Mouse (Mus musculus): ENCODE data around the gene Lca5.

Gene Lca5

GRCm38 (mm10) chr9:83391996-83392395 is 48.9 kb downstream of the Lca5 start:
- in situ Hi-C loops (cut with MboI, MseI), result no loop called here

GRCm38 (mm10) chr9:83389570-83389969 is 51.4 kb downstream of the Lca5 start:
- in situ Hi-C loops (cut with MboI, MseI), result no loop called here

- in situ Hi-C loops (cut with MboI, MseI), result no loop called here
Observed at GRCm38 (mm10) chr9:83386264-83386855, 54.6 kb downstream of the Lca5 start.

- in situ Hi-C loops (cut with MboI, MseI), result no loop called here
Observed at GRCm38 (mm10) chr9:83385301-83385700, 55.6 kb downstream of the Lca5 start.

- in situ Hi-C loops (cut with MboI, MseI), result no loop called here
Observed at GRCm38 (mm10) chr9:83383235-83383634, 57.7 kb downstream of the Lca5 start.

GRCm38 (mm10) chr9:83382775-83383174 is 58.2 kb downstream of the Lca5 start:
- in situ Hi-C loops (cut with MboI, MseI), result no loop called here

- in situ Hi-C loops (cut with MboI, MseI), result no loop called here
Observed at GRCm38 (mm10) chr9:83381317-83381716, 59.6 kb downstream of the Lca5 start.

GRCm38 (mm10) chr9:83379661-83380060 is 61.3 kb downstream of the Lca5 start:
- in situ Hi-C loops (cut with MboI, MseI), result loop anchor here (5.0 kb wide), 1 partner anchor 228 kb away; no protein-coding TSS in a partner anchor

GRCm38 (mm10) chr9:83377132-83377531 is 63.8 kb downstream of the Lca5 start:
- in situ Hi-C loops (cut with MboI, MseI), result loop anchor here (5.0 kb wide), 1 partner anchor 230 kb away; no protein-coding TSS in a partner anchor

GRCm38 (mm10) chr9:83375522-83376176 is 65.3 kb downstream of the Lca5 start:
- in situ Hi-C loops (cut with MboI, MseI), result loop anchor here (5.0 kb wide), 1 partner anchor 232 kb away; no protein-coding TSS in a partner anchor

- in situ Hi-C loops (cut with MboI, MseI), result loop anchor here (5.0 kb wide), 1 partner anchor 79 kb away; no protein-coding TSS in a partner anchor
Observed at GRCm38 (mm10) chr9:83370907-83371306, 70.0 kb downstream of the Lca5 start.

- in situ Hi-C loops (cut with MboI, MseI), result no loop called here
Observed at GRCm38 (mm10) chr9:83368234-83368633, 72.7 kb downstream of the Lca5 start.

GRCm38 (mm10) chr9:83355802-83356201 is 85.1 kb downstream of the Lca5 start:
- in situ Hi-C loops (cut with MboI, MseI), result no loop called here

- in situ Hi-C loops (cut with MboI, MseI), result no loop called here
Observed at GRCm38 (mm10) chr9:83353316-83353715, 87.6 kb downstream of the Lca5 start.

- in situ Hi-C loops (cut with MboI, MseI), result no loop called here
Observed at GRCm38 (mm10) chr9:83351171-83351570, 89.8 kb downstream of the Lca5 start.

GRCm38 (mm10) chr9:83350613-83351012 is 90.3 kb downstream of the Lca5 start:
- in situ Hi-C loops (cut with MboI, MseI), result no loop called here

GRCm38 (mm10) chr9:83349905-83350304 is 91.0 kb downstream of the Lca5 start:
- in situ Hi-C loops (cut with MboI, MseI), result no loop called here

GRCm38 (mm10) chr9:83349504-83349903 is 91.4 kb downstream of the Lca5 start:
- in situ Hi-C loops (cut with MboI, MseI), result no loop called here

GRCm38 (mm10) chr9:83347521-83347920 is 93.4 kb downstream of the Lca5 start:
- in situ Hi-C loops (cut with MboI, MseI), result no loop called here

- in situ Hi-C loops (cut with MboI, MseI), result no loop called here
Observed at GRCm38 (mm10) chr9:83342491-83343370, 98.2 kb downstream of the Lca5 start.
